Mouse (Mus musculus): ENCODE data around the gene Wdr48. TPM values are rescaled to one million over a fixed set of nuclear protein-coding genes. Genes with fewer than 3 reads are reported as not detected.

The Wdr48 gene
- polyA plus RNA-seq, 1 experiment = 27.5 TPM

GRCm38 (mm10) chr9:119925120-119925657 lies 30.5 kb downstream of the Wdr48 start:
- Histone ChIP-seq H3K27ac (ENCODE audit: insufficient read depth, low read length) (no peak overlapping the region), H3K27me3 (ENCODE audit: control insufficient read depth, insufficient read depth, low read length) (no peaks in the 10 kb centered on the region), H3K4me1 (ENCODE audit: control insufficient read depth, insufficient read depth, insufficient read length) (no peaks in the 10 kb centered on the region), H3K4me3 (ENCODE audit: extremely low read depth, insufficient read depth, insufficient read length) (no peak overlapping the region), H3K36me3 (ENCODE audit: control insufficient read depth, insufficient read depth, low read length) (peaks cover 46% of the 10 kb centered on the region)
- TF ChIP-seq CTCF (IDR thresholded peaks at IDR 0.05; ENCODE audit: extremely low read depth, insufficient read depth, insufficient read length, insufficient replicate concordance) (no peak), POLR2A (IDR thresholded peaks at IDR 0.05; ENCODE audit: low read depth, low read length) (no peak)
- 39% methylated on average over 16 of the region's 16 CpGs for WGBS
- DNase-seq (ENCODE audit: low read depth in 1 of 2, low spot score in 2 of 2) = no peak

DNA sequence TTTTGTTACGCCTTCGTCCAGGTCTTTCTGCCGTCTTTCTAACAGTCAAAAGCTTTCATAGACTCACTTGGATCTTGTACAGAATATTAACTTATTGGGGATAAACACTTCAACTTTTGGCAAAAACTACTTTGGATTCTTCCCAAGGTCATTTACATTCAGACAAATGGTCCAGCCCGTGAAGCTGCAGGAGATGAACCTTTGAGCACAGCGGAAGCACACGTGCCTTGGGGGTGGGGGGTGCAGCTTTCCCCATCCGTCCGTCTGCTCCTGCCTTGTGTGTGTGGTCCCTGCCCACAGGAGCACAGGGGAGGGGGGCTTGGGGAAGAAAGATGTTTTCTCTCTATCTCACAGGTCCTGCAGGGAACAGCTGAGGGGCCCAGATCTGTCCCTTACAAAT lies 31.1 kb downstream of the Wdr48 start:
- 73% methylated on average over 8 of the region's 8 CpGs for WGBS
- Histone ChIP-seq H3K4me1 (ENCODE audit: control insufficient read depth, insufficient read depth, insufficient read length) (no peaks in the 10 kb centered on the region), H3K36me3 (ENCODE audit: control insufficient read depth, insufficient read depth, low read length) (peaks cover 40% of the 10 kb centered on the region), H3K27me3 (ENCODE audit: control insufficient read depth, insufficient read depth, low read length) (no peaks in the 10 kb centered on the region), H3K4me3 (ENCODE audit: extremely low read depth, insufficient read depth, insufficient read length) (no peak overlapping the region), H3K27ac (ENCODE audit: insufficient read depth, low read length) (no peak overlapping the region)
- no peak for DNase-seq (ENCODE audit: low read depth in 1 of 2, low spot score in 2 of 2)
- no peak for TF ChIP-seq CTCF (IDR thresholded peaks at IDR 0.05; ENCODE audit: extremely low read depth, insufficient read depth, insufficient read length, insufficient replicate concordance)
- TF ChIP-seq POLR2A (IDR thresholded peaks at IDR 0.05; ENCODE audit: low read depth, low read length) = no peak

DNA sequence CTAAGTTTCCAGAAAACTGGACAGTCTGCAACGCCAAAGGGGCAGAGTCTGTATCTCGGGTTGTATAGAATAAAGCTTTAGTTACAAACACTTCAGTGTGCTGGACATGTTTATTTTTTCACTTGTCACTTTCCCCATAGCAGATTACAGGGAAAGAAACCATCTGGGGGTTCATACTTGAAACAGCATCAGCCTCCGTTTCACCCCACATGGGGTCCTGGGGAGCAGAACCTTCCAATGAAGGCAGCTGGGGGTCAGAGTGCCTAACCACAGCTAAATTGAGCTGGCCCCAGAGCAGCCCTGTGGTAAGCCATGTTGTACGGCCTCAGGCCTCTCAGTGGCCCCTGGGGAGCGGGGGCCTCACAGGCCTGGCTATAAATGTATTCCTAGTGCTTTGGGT lies 31.8 kb downstream of the Wdr48 start:
- no peak for TF ChIP-seq POLR2A (IDR thresholded peaks at IDR 0.05; ENCODE audit: low read depth, low read length)
- TF ChIP-seq CTCF (IDR thresholded peaks at IDR 0.05; ENCODE audit: extremely low read depth, insufficient read depth, insufficient read length, insufficient replicate concordance) = no peak
- Histone ChIP-seq H3K27me3 (ENCODE audit: control insufficient read depth, insufficient read depth, low read length) (no peaks in the 10 kb centered on the region), H3K4me1 (ENCODE audit: control insufficient read depth, insufficient read depth, insufficient read length) (no peaks in the 10 kb centered on the region), H3K4me3 (ENCODE audit: extremely low read depth, insufficient read depth, insufficient read length) (no peak overlapping the region), H3K36me3 (ENCODE audit: control insufficient read depth, insufficient read depth, low read length) (peaks cover 36% of the 10 kb centered on the region), H3K27ac (ENCODE audit: insufficient read depth, low read length) (no peak overlapping the region)
- no peak for DNase-seq (ENCODE audit: low read depth in 1 of 2, low spot score in 2 of 2)
- 63% methylated on average over 5 of the region's 5 CpGs for WGBS

DNA sequence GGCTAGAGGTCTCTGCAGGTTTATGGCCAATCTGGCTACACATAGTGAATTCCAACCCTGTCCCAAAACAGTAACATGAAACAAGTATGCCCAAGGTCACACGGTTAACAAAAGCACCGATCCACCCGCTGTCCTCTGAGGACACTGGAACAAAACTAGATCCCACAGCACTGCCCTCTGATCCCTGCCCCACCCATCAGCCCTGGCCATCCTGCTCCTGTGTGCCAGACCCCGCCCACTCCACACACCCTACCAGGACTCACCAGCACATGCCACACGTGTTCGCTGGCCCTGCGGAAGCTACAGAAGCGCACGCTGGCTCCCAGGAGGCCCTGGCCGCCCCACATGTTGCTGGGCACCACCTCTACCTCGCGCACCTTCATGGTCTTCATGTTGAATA lies 37.7 kb downstream of the Wdr48 start:
- DNase-seq (ENCODE audit: low read depth in 1 of 2, low spot score in 2 of 2) = no peak
- Histone ChIP-seq H3K4me1 (ENCODE audit: control insufficient read depth, insufficient read depth, insufficient read length) (no peaks in the 10 kb centered on the region), H3K27me3 (ENCODE audit: control insufficient read depth, insufficient read depth, low read length) (no peaks in the 10 kb centered on the region), H3K27ac (ENCODE audit: insufficient read depth, low read length) (no peak overlapping the region), H3K36me3 (ENCODE audit: control insufficient read depth, insufficient read depth, low read length) (peaks cover 8% of the 10 kb centered on the region), H3K4me3 (ENCODE audit: extremely low read depth, insufficient read depth, insufficient read length) (no peak overlapping the region)
- TF ChIP-seq CTCF (IDR thresholded peaks at IDR 0.05; ENCODE audit: extremely low read depth, insufficient read depth, insufficient read length, insufficient replicate concordance) (no peak), POLR2A (IDR thresholded peaks at IDR 0.05; ENCODE audit: low read depth, low read length) (no peak)
- WGBS = 93% methylated on average over 12 of the region's 12 CpGs

GRCm38 (mm10) chr9:119933675-119934074 lies 39.0 kb downstream of the Wdr48 start:
- no peak for DNase-seq (ENCODE audit: low read depth in 1 of 2, low spot score in 2 of 2)
- Histone ChIP-seq H3K27me3 (ENCODE audit: control insufficient read depth, insufficient read depth, low read length) (no peaks in the 10 kb centered on the region), H3K4me1 (ENCODE audit: control insufficient read depth, insufficient read depth, insufficient read length) (peaks cover 8% of the 10 kb centered on the region; the same call in 1 of the 2 replicates), H3K27ac (ENCODE audit: insufficient read depth, low read length) (no peak overlapping the region), H3K36me3 (ENCODE audit: control insufficient read depth, insufficient read depth, low read length) (0 out of 2 replicates have a peak, but pooled peaks cover 1% of the 10 kb centered on the region), H3K4me3 (ENCODE audit: extremely low read depth, insufficient read depth, insufficient read length) (no peak overlapping the region)
- over 99% methylated on average over 4 of the region's 6 CpGs for WGBS
- no peak for TF ChIP-seq POLR2A (IDR thresholded peaks at IDR 0.05; ENCODE audit: low read depth, low read length)
- TF ChIP-seq CTCF (IDR thresholded peaks at IDR 0.05; ENCODE audit: extremely low read depth, insufficient read depth, insufficient read length, insufficient replicate concordance) = no peak

GRCm38 (mm10) chr9:119937005-119937773 lies 42.5 kb downstream of the Wdr48 start, which contains the start of the genes Gorasp1 and Ttc21a:
Gene Gorasp1, minus strand, starts transcription at chr9:119937565.
Gene Ttc21a, plus strand, starts transcription at chr9:119937606.
- Histone ChIP-seq H3K27me3 (ENCODE audit: control insufficient read depth, insufficient read depth, low read length) (no peaks in the 10 kb centered on the region), H3K27ac (ENCODE audit: insufficient read depth, low read length) (peak within 1 kb of the TSS; percentile 46), H3K4me3 (ENCODE audit: extremely low read depth, insufficient read depth, insufficient read length) (peak within 1 kb of the TSS; percentile 88), H3K36me3 (ENCODE audit: control insufficient read depth, insufficient read depth, low read length) (no peaks in the 10 kb centered on the region), H3K4me1 (ENCODE audit: control insufficient read depth, insufficient read depth, insufficient read length) (peaks cover 11% of the 10 kb centered on the region; the same call in 1 of the 2 replicates)
- WGBS = 2% methylated on average over 40 of the region's 40 CpGs
- TF ChIP-seq CTCF (IDR thresholded peaks at IDR 0.05; ENCODE audit: extremely low read depth, insufficient read depth, insufficient read length, insufficient replicate concordance) = 0 out of 2 replicates have a peak, but pooled peaks have one; percentile 1
- no peak for TF ChIP-seq POLR2A (IDR thresholded peaks at IDR 0.05; ENCODE audit: low read depth, low read length)
- DNase-seq (ENCODE audit: low read depth in 1 of 2, low spot score in 2 of 2) = peak; percentile 72 to 91
